Mouse (Mus musculus): ENCODE measurements at regions not wholly inside any gene's neighbourhood (a gene's known extent, or its start where the extent isn't known, plus 50 kb on each side); places are given as distances from the start of the nearest gene placed in this dataset.

- DNase-seq (ENCODE audit: low spot score) (no peak), ATAC-seq (ENCODE audit: insufficient read depth, low read depth) (no peak)
- no peak overlapping the region for H3K4me3 ChIP-seq (ENCODE audit: low read depth, low read length)
- no peak overlapping the region for H3K9ac ChIP-seq (replicated peaks; ENCODE audit: low read depth, low read length)
- H3K4me1 ChIP-seq (ENCODE audit: control insufficient read depth, insufficient read depth): no peaks in the 10 kb centered on the region
- no peak overlapping the region for H3K27ac ChIP-seq (ENCODE audit: low read depth)
- no peaks in the 10 kb centered on the region for H3K36me3 ChIP-seq (replicated peaks; ENCODE audit: control insufficient read depth, insufficient read depth, low read length)
- no peak for TF ChIP-seq EP300 (IDR thresholded peaks at IDR 0.05; ENCODE audit: low read depth)
- no peak for TF ChIP-seq CTCF (IDR thresholded peaks at IDR 0.05; ENCODE audit: low read depth)
- H3K27me3 ChIP-seq (ENCODE audit: control insufficient read depth, insufficient read depth, low read length): peaks cover 4% of the 10 kb centered on the region; the same call in 1 of the 2 replicates
- no peaks in the 10 kb centered on the region for H3K9me3 ChIP-seq (replicated peaks; ENCODE audit: control insufficient read depth, low read length)
- H3K4me2 ChIP-seq (ENCODE audit: low read depth, low read length): no peak overlapping the region
- 62% methylated on average over 10 of the region's 10 CpGs for WGBS
Measured at GRCm38 (mm10) chr11:109039060-109039791, 104.9 kb downstream of the E030025P04Rik start.

- 73% methylated on average over 7 of the region's 7 CpGs for WGBS
- Histone ChIP-seq H3K27ac (ENCODE audit: low read depth) (no peak overlapping the region), H3K9ac (replicated peaks; ENCODE audit: low read depth, low read length) (no peak overlapping the region), H3K9me3 (replicated peaks; ENCODE audit: control insufficient read depth, low read length) (no peaks in the 10 kb centered on the region), H3K4me1 (ENCODE audit: control insufficient read depth, insufficient read depth) (no peaks in the 10 kb centered on the region), H3K27me3 (ENCODE audit: control insufficient read depth, insufficient read depth, low read length) (peaks cover 6% of the 10 kb centered on the region; the same call in 1 of the 2 replicates), H3K36me3 (replicated peaks; ENCODE audit: control insufficient read depth, insufficient read depth, low read length) (no peaks in the 10 kb centered on the region), H3K4me2 (ENCODE audit: low read depth, low read length) (no peak overlapping the region), H3K4me3 (ENCODE audit: low read depth, low read length) (no peak overlapping the region)
- TF ChIP-seq CTCF (IDR thresholded peaks at IDR 0.05; ENCODE audit: low read depth): no peak
- no peak for TF ChIP-seq EP300 (IDR thresholded peaks at IDR 0.05; ENCODE audit: low read depth)
- ATAC-seq (ENCODE audit: insufficient read depth, low read depth) (no peak), DNase-seq (ENCODE audit: low spot score) (no peak)
Measured at GRCm38 (mm10) chr11:109038136-109038535, 106.0 kb downstream of the E030025P04Rik start.

DNA sequence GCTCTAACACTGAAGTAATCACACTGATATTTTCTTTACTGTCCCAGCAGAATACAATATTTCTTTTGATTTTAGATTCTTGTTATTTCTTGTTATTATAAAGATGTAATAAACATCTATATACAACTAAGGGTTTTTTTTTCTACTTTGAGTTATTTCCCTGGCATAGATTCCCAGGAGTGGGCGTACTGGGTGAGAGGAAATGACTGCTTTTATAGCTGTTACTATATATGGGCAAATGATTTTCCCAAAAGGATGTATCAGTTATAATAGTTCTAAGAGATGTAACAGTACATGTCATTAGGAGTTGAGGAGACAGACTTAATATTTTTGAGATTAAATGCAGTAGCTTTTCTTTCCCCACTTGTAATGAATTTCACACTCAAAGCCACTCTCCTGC, 109.6 kb downstream of the E030025P04Rik start:
- no peak overlapping the region for H3K4me2 ChIP-seq (ENCODE audit: low read depth, low read length)
- H3K4me3 ChIP-seq (ENCODE audit: low read depth, low read length): no peak overlapping the region
- peaks cover 13% of the 10 kb centered on the region; the same call in 1 of the 2 replicates for H3K27me3 ChIP-seq (ENCODE audit: control insufficient read depth, insufficient read depth, low read length)
- H3K36me3 ChIP-seq (replicated peaks; ENCODE audit: control insufficient read depth, insufficient read depth, low read length): no peaks in the 10 kb centered on the region
- H3K9me3 ChIP-seq (replicated peaks; ENCODE audit: control insufficient read depth, low read length): no peaks in the 10 kb centered on the region
- H3K4me1 ChIP-seq (ENCODE audit: control insufficient read depth, insufficient read depth): no peaks in the 10 kb centered on the region
- no peak for DNase-seq (ENCODE audit: low spot score)
- no peak overlapping the region for H3K9ac ChIP-seq (replicated peaks; ENCODE audit: low read depth, low read length)
- TF ChIP-seq EP300 (IDR thresholded peaks at IDR 0.05; ENCODE audit: low read depth) (no peak), CTCF (IDR thresholded peaks at IDR 0.05; ENCODE audit: low read depth) (no peak)
- H3K27ac ChIP-seq (ENCODE audit: low read depth): no peak overlapping the region
- 68% methylated on average over 1 of the region's 1 CpGs for WGBS
- no peak for ATAC-seq (ENCODE audit: insufficient read depth, low read depth)

GRCm38 (mm10) chr11:109034072-109034471, 110.1 kb downstream of the E030025P04Rik start:
- no peak for DNase-seq (ENCODE audit: low spot score)
- H3K27me3 ChIP-seq (ENCODE audit: control insufficient read depth, insufficient read depth, low read length): peaks cover 13% of the 10 kb centered on the region; the same call in 1 of the 2 replicates
- H3K27ac ChIP-seq (ENCODE audit: low read depth): no peak overlapping the region
- no peaks in the 10 kb centered on the region for H3K36me3 ChIP-seq (replicated peaks; ENCODE audit: control insufficient read depth, insufficient read depth, low read length)
- no peaks in the 10 kb centered on the region for H3K4me1 ChIP-seq (ENCODE audit: control insufficient read depth, insufficient read depth)
- H3K9ac ChIP-seq (replicated peaks; ENCODE audit: low read depth, low read length): no peak overlapping the region
- whole genome bisulfite sequencing: 29% methylated on average over 4 of the region's 4 CpGs
- H3K4me2 ChIP-seq (ENCODE audit: low read depth, low read length): no peak overlapping the region
- no peak overlapping the region for H3K4me3 ChIP-seq (ENCODE audit: low read depth, low read length)
- TF ChIP-seq EP300 (IDR thresholded peaks at IDR 0.05; ENCODE audit: low read depth) (no peak), CTCF (IDR thresholded peaks at IDR 0.05; ENCODE audit: low read depth) (no peak)
- no peaks in the 10 kb centered on the region for H3K9me3 ChIP-seq (replicated peaks; ENCODE audit: control insufficient read depth, low read length)
- no peak for ATAC-seq (ENCODE audit: insufficient read depth, low read depth)

DNA sequence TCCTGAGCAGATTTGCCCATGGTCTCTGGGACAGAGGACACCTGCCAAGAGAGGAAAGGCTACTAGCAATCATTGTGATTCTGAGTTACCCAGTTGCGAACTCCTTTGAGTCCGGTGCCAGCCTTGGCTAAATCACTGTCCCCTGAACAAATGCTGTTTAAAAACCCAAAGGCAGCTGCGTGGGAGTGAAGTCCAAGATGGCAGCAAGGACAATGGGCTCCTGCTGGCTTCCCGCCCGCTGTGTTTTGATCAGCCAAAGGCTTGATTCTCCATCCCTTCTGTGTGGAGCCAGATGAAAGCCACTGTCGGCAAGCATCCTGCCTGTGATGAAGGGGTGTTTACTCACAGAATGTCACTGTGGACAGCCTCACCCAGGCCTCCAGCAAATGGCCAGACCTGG, 111.4 kb downstream of the E030025P04Rik start:
- no peak for ATAC-seq (ENCODE audit: insufficient read depth, low read depth)
- Histone ChIP-seq H3K27ac (ENCODE audit: low read depth) (no peak overlapping the region), H3K4me1 (ENCODE audit: control insufficient read depth, insufficient read depth) (no peaks in the 10 kb centered on the region), H3K4me2 (ENCODE audit: low read depth, low read length) (no peak overlapping the region), H3K9ac (replicated peaks; ENCODE audit: low read depth, low read length) (no peak overlapping the region), H3K4me3 (ENCODE audit: low read depth, low read length) (no peak overlapping the region), H3K9me3 (replicated peaks; ENCODE audit: control insufficient read depth, low read length) (no peaks in the 10 kb centered on the region), H3K36me3 (replicated peaks; ENCODE audit: control insufficient read depth, insufficient read depth, low read length) (no peaks in the 10 kb centered on the region), H3K27me3 (ENCODE audit: control insufficient read depth, insufficient read depth, low read length) (peaks cover 13% of the 10 kb centered on the region; the same call in 1 of the 2 replicates)
- TF ChIP-seq CTCF (IDR thresholded peaks at IDR 0.05; ENCODE audit: low read depth) (no peak), EP300 (IDR thresholded peaks at IDR 0.05; ENCODE audit: low read depth) (no peak)
- DNase-seq (ENCODE audit: low spot score): no peak
- WGBS: 58% methylated on average over 6 of the region's 6 CpGs

DNA sequence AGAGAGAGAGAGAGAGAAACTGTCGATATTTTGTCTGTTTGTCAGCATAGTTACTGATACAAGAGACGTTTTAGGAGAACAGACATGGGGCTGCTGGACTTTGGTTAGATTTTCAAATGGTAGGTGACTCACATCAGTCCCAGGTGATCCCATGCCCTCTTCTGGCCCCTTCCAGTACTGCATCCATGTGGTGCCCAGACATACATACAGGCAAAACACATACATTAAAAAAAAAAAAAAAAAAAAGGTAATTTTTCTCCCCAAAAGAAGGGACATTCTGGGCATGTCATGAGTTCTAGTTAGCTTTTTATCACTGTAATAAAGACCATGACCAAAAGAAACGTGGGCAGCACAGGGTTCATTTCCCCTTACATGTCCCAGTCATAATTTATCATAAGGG, 110.3 kb downstream of the Axin2 start:
- H3K4me2 ChIP-seq (ENCODE audit: low read depth, low read length): no peak overlapping the region
- no peak overlapping the region for H3K4me3 ChIP-seq (ENCODE audit: low read depth, low read length)
- H3K4me1 ChIP-seq (ENCODE audit: control insufficient read depth, insufficient read depth): no peaks in the 10 kb centered on the region
- TF ChIP-seq CTCF (IDR thresholded peaks at IDR 0.05; ENCODE audit: low read depth) (peak; percentile 73), EP300 (IDR thresholded peaks at IDR 0.05; ENCODE audit: low read depth) (no peak)
- ATAC-seq (ENCODE audit: insufficient read depth, low read depth) (no peak), DNase-seq (ENCODE audit: low spot score) (peak; percentile 43)
- H3K9me3 ChIP-seq (replicated peaks; ENCODE audit: control insufficient read depth, low read length): no peaks in the 10 kb centered on the region
- no peak overlapping the region for H3K9ac ChIP-seq (replicated peaks; ENCODE audit: low read depth, low read length)
- no peak overlapping the region for H3K27ac ChIP-seq (ENCODE audit: low read depth)
- 17% methylated on average over 3 of the region's 3 CpGs for WGBS
- peaks cover 12% of the 10 kb centered on the region; the same call in 1 of the 2 replicates for H3K27me3 ChIP-seq (ENCODE audit: control insufficient read depth, insufficient read depth, low read length)
- H3K36me3 ChIP-seq (replicated peaks; ENCODE audit: control insufficient read depth, insufficient read depth, low read length): no peaks in the 10 kb centered on the region
